Mouse (Mus musculus) kidney, adult 9 months (tissue): Measurements from ENCODE around the gene Fam20c.

Source experiments
- DNase-seq: peaks from one replicate; pipeline ENCODE4 v3.0.0; 2022

Fam20c gene

DNA sequence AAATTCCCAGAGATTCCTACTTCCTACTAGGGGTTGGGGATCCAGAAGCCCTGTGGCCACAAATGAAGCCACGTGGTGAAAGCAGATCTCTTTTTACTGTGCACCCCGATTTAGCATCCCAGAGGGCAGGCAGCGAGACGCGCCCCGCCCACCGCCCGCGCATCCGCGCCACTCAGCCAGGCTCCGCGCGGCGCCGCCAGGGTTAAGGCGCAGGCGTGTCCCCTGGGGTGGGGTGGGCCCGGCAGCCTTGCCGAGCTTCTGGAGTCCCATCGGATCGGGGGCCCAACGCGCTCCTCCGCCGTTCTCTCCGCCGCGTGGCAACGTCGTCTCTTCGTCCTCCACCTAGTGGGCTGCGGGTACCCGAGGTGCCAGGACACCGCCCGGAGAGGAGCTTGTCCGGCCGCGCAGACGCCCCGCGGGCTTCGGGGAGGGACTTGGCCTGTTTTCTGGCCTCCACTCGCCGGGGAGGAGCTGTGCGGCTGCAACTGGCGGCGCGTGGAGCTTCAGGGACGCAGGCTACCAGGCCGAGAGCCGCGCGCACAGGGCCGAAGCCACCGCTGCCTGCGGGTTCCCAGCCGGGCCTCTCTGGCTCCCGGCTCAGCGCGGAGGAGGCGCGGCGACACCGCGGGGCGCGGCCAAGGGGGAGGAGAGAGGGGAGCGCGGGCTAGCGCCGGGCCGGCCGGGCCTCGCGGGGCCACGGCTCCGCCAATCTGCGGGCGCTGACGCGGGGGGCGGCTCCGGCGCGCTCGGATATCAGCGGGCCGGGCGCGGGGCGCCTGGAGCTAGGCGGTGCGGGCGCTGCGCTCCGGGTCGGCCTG lies at the start of gene Fam20c:
Fam20c (plus strand) TSS at position 212 of the 818 bp plus-strand sequence.
- DNase-seq = peak; percentile 83

- DNase-seq = no peak
Observed at GRCm38 (mm10) chr5:138707367-138707766, 46.9 kb upstream of the Fam20c start.

DNA sequence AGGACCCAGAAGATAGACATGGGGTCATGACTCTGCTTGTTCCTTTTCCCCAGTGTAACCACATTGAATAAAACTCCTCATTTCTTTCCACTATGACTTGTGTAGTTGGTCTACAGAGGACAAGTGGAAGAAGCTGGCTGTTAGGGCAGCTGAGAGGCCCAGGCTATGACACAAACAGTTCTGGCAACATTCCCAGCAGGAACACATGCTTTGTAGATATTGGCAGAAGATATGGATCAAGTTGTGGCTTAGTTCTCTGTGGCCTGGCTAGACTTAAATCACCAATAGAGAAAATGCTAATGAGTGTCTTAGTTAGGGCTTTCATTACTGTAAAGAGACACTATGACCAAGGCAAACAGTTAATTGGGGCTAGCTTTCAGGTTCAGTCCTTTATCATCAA lies 45.7 kb upstream of the Fam20c start:
- DNase-seq = no peak

GRCm38 (mm10) chr5:138715561-138716095 lies 38.7 kb upstream of the Fam20c start:
- no peak for DNase-seq

DNA sequence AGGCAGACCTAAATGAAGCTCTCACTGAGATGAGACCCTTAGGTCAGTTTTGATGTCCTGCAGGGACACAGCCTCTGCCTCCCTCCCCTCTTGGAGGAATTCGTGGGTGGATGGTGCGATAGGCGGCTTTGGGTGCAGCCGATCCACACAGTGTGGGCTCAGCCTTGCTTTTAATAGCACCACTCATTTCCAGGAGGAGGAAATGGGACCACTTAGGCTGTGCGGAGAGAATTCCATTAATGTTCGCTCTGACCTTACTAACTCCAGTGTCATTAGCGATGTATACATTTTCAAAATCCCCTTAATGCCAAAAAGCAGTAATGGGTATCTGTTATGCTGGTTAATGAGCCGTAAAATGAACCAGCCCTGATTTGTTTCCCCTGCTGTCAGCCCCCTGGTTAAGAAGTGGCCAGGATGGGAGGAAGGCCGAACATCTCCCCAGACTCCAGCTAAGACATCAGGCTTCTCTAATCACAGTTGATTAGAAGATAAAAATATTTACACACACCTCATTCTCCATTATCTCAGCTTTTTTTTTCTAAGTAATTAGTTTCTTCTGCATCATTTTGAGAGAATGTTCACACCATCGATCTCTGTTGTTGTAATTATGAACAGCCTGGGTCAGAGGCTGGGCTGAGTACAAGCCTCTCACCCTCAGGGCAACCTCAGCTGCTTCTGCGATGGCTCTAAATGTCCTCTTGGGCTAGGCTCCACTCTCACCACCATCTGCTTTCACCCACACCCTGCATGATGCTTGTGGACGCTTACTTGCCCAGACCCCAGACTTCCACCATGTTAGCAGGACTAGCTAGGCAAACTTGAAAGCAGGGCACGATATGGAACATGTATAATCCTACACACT lies 33.8 kb upstream of the Fam20c start:
- DNase-seq = no peak

DNA sequence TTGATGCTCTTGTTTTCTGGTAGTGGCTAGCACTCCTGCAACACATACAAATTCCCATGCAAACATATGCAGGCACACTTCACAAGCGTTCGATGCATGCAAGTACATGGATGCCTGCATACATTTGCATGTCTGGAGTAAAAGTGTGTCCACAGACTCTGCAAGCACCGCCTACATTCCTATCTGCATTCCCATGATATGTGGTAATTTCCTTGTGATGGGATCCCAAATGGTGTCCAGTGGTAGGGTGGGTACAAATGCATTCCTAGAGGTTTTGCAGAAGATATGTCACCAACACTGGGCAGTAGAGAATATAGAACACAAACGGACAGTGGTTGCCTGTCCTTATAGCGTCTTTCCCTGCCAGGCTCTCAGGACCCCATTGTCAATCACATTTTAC lies 29.9 kb upstream of the Fam20c start:
- DNase-seq = no peak

GRCm38 (mm10) chr5:138725151-138725550 lies 29.2 kb upstream of the Fam20c start:
- DNase-seq = no peak

DNA sequence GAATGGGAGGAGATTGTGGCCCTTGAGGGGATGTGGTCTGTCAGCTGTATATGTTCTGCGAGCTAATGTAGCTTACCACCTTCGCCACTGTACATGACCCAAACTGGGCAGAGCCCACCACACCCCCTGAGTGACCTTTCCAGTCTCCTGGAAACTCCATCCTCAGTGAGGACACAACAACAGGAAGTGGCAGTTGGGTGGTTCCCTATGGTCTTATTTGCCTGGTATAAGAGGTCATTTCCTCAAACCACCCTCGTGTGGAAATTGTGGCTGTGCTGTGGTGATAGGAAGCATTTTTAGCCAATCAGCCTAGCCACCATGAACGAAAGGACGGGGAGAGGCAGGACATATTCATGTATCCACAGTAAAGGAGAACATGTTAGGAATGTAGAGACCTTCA lies 23.5 kb upstream of the Fam20c start:
- DNase-seq = no peak

DNA sequence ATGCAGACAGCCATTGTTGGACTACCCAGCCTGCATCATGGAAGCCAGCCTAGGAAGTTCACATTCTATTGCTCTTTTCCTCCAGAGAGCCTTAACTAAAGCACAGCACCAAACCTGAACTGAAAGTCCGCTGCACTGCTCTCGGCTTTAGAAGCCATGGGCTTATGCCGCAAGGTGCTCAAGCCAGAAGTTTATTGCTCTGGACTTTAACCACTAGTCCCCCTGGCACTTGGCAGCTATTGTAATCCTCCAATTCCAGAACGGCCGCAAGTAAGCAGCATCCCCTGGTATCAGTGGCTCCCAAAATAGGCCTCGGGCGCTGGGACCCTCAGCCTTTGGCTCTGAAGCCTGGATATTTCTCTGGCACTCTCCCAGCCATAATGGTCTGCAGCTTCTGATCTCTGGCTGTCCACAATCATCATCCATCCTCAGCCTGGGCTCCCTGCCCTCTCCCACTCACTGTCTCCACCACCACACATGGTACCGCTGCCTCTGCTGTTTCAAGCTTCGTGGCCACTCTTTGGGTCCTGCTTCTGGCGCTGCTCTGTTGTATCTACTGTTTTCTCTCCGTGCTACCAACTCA lies 20.9 kb upstream of the Fam20c start:
- peak; percentile 39 for DNase-seq

DNA sequence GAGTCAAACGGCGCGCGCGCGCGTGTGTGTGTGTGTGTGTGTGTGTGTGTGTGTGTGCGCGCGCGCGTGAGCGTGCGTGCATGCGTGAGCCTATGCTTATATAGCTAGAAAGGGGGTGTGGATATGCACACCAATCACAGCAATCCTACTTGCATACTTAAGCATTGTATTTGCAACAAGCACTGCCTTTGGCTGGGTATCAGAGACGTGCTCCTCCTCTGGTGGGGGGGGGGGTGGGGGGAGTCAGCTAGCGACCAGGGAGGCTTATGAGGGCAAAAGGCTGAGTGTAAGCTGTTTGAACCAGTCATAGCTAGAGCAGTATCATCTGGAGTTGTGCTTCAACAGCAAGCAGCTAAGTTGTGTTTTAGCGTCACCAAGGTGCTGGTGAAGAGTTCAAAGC lies 20.3 kb upstream of the Fam20c start:
- no peak for DNase-seq

- no peak for DNase-seq
Observed at GRCm38 (mm10) chr5:138735201-138735757, 19.0 kb upstream of the Fam20c start.

DNA sequence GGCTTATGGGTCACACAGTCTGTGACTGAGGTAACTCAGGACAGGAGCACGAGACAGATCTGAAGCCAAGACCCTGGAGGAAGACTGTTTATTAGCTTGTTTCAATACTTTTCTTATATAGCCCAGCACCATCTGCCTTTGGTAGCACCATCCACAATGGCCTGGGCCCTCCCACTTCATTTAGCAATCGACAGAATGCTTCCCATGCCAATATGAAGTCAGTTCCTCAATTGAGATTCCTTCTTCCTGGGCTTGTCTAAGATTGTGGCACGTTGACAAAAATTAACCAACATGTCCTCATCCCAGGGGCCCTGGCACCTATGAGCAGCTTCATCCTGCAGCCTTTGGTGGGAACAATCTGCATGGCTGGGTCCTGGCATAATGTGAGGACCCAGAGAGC lies 14.2 kb upstream of the Fam20c start:
- DNase-seq = no peak

DNA sequence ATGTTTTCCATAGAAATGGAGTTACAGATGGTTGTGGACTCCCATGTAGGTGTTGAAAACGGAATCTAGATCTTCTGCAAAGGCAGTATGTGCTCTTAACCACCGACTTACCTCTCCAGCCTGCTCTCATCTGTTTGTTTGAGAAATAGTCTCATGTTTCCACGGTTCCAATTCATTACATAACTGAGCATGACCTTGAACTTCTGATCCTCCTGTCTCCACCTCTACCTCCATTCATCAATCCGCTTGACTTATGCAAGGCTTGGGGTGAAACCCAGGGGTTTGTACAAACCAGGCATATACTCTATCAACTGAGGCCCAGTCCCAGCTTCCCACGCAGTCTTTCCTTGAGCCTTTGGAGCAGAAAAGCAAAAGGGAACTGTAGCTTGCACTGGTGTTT lies 12.8 kb upstream of the Fam20c start:
- no peak for DNase-seq

DNA sequence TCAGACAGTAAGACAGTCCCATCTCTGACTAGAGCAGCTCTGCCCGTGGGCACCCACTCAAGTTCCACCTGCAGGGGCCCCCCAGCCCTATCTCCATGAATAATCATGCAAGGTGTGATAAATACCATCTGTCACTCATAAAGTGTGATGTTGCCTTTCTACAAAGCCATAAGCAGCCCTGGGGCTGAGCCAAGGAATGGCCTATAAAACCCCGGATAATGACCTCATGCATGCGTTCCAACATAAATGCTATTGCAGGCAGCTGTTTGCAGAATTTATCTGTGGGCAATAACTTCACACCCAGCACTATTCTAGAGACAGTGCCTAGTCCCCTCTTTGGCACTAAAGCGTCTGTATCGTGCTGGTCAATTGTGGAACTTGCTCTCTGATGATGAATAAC lies 12.0 kb upstream of the Fam20c start:
- no peak for DNase-seq

DNA sequence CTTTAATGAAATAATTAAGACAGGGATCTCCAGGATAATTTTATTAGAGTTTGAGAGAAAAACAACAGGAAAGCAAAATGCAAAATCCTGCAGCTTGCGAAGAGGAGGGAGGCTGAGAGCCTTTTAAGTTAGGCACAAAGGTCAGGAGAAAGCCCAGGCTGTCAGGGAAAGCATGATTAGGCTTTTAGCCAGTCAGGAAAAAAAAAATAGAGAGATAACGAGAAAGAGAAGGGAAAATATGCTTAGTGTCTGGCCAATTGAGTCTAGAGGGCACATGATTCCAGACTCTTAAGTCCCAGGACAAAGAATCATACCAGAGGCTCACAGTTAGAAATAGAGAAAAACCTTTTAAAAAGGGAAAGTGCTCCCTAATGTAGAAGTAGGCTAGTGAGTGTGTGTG lies 10.7 kb upstream of the Fam20c start:
- DNase-seq = no peak

GRCm38 (mm10) chr5:138745378-138746099 lies 8.8 kb upstream of the Fam20c start:
- DNase-seq = no peak

DNA sequence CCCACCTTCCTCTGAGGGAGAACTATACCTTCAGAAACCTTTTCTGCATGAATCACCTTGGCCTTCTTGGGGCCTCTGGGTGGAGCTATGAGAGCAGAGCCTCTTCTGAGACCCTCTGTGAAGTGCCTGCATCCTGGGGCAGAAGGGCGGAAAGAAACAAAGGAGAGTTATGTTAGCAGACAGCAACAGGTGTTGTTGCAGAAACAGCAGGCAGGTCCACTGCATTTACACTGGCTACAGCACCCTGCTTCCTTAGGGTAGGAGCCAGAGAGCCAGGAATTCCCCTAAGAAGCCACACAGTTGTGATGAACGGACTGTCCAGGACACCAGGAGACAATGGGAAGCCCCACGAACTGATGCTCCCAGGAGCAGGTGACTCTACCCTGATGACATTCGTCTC lies 1.0 kb upstream of the Fam20c start:
- DNase-seq = no peak

- no peak for DNase-seq
Observed at GRCm38 (mm10) chr5:138753946-138754302, 390 bp upstream of the Fam20c start.

- no peak for DNase-seq
Observed at GRCm38 (mm10) chr5:138755121-138755452, 773 bp downstream of the Fam20c start.

DNA sequence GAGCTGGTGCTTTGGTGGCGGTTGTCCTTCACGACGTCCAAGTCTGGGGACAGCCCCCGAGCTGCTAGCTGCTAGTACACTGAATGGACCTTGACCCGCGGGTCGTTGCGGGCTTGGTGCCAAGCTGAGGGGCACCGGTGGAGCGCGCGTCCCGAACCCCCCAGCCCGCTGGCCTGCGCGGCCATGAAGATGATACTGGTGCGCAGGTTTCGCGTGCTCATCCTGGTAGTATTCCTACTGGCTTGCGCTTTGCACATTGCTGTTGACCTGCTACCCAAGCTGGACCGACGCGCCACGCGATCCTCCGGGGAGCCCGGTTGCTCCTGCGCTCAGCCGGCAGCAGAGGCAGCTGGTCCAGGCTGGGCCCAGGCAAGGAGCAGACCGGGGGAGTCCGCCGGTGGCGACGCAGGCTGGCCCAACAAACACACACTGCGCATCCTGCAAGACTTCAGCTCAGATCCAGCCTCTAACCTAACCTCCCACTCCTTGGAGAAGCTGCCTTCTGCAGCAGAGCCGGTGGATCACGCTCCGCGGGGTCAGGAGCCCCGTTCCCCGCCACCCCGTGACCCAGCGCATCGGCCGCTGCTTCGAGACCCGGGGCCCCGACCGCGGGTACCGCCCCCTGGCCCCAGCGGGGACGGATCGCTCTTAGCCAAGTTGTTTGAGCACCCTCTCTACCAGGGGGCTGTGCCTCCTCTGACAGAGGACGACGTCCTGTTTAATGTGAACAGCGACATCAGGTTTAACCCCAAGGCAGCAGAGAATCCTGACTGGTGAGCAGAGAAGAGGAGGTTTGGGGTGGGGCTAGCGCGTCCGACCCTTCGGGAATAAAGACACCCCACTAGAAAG lies 1.4 kb downstream of the Fam20c start:
- DNase-seq = peak; percentile 51

DNA sequence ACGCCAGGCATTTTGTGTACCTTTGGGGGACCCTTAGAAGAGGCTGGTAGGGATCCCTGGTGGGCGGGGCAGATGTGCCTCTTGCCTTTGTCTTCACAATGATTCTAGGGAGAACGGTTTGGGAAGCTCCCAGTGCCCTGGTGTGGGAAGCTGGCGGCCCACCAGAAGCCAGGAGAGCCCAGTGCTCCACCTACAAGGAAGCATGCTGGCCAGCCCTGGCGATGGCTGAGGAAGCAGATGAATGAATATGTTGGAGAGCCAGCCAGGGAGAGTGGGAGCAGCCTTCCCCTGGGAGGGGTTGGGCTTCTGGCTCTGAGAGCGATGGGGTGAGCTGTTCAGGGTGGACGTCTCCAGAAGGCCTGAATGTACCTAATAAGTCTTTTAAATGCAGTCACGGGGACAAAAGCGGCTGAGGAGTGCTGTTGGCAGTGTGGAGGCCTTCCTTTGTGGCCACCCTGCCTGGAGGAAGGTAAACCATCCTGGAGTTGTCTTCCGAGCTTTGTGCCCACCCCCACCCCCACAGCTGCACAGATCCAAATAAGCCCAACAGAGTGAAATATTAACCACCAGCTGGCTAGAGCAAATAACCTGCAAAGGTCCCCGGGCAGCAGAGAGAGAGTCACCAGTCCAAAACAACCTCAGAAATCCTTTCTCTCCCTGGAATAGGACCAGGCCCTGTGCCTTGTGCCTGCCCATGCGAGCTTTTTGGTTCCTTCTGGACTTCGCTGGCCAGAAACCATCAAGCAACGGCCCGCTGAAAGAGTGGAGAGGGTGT lies 2.2 kb downstream of the Fam20c start:
- peak; percentile 91 for DNase-seq
